Mouse (Mus musculus): ENCODE data around the gene Chchd3.

DNA sequence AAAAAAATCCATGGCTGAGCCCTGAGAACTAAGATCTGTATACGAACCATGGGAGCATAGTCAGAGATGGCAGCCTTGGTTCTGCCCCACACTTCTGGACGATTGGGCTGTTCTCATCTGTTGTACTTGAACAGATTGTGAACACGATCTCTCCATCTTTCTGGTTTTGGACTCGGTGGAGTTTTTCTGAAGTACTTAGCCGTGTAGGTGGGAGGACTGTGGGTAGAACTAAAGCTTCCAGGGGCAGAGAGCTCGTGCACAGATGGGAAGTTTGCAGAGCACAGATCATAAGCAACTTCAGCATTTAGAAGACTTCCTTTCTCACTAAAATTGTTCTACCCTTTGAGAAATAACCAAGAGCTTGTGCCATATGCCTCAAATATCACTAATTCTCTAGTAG lies 44.6 kb upstream of the Chchd3 start:
- TF ChIP-seq CTCF (IDR thresholded peaks at IDR 0.05; ENCODE audit: control insufficient read depth, insufficient read depth, low read length): no peak
- TF ChIP-seq POLR2A (IDR thresholded peaks at IDR 0.05; ENCODE audit: borderline replicate concordance, control insufficient read depth, low read depth, low read length): no peak
